Mouse (Mus musculus) olfactory bulb, adult 2 months (tissue): ENCODE results near the gene Sult2b1.

ENCODE experiments used
- CTCF ChIP-seq: fragments of 200-500 bp; IDR thresholded peaks from 2 replicates; pipeline ENCODE4 v1.5.1; 2012; ENCODE audit warnings: low read depth, mild to moderate bottlenecking, low read length, moderate library complexity; ENCODE audit not compliant: insufficient read depth
- POLR2A ChIP-seq: fragments of 200-500 bp; IDR thresholded peaks from 2 replicates; pipeline ENCODE4 v1.6.1; 2012; ENCODE audit warnings: mild to moderate bottlenecking, low read depth, low read length, moderate library complexity; ENCODE audit not compliant: insufficient read depth

DNA sequence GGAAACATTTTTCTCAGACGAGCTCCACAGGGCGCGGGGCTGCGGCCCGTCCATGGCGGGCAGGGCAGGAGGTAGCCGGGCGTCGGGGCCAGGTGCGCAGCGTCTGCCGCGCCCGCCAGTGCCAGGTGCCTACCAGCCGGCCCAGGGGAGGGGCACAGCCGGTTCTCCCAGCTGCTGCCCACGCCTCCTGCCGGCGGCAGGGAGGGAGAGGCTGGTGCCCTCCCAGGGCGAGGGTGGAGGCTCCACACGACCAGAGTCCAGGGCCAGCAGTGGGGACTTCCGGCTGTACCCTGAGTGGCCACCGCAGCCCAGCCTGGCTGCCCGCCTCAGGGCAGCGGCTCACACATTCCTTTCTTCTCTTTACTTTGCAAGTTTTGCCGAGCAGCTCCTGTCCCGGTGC is 25.1 kb downstream of the Sult2b1 start:
- no peak for TF ChIP-seq CTCF
- no peak for TF ChIP-seq POLR2A
